Mouse (Mus musculus) inflammation-experienced regulatory T-cells (primary cell): ENCODE data around the gene Olfr214. TPM values are rescaled to one million over a fixed set of nuclear protein-coding genes. Genes with fewer than 3 reads are reported as not detected.

Source experiments
- polyA plus RNA-seq, 2 experiments: library from polyadenylated mRNA; unstranded; fragments of 100-300 nt; shearing (Covaris generic); gene quantifications; one replicate each; pipeline ENCODE4 v1.2.1; 2017

Gene Olfr214
- under 1 TPM in 1 of 2 experiments, not detected in 1; 0.65 TPM for polyA plus RNA-seq

DNA sequence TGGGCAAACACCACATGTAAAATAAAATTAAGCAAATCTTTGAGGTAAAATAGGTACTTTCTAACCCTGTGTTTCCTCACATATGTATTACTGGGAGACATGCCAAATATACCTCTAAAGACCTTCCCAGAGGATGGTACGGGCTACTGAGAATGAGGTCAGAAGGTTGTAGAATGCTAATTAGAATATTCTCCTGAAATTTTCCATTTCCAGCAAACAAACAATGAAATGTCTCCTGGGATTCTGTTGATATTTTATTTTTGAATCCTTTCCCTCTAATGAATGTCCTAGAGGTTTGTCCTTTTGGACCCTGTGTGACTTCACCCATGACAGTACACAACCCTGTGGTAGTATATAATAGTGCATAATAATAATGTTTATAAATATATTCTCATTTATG lies at the start of gene Olfr214:
TSS of gene Olfr214 (plus strand) at position 301 of the 400 bp plus-strand sequence.

GRCm38 (mm10) chr6:116506302-116507003 lies 47.6 kb upstream of the Olfr214 start, which contains the start of gene Olfr212:
Gene Olfr212, plus strand, starts transcription at chr6:116506516.

GRCm38 (mm10) chr6:116538156-116538555 lies 15.9 kb upstream of the Olfr214 start, which contains the start of gene Olfr213:
Gene Olfr213, plus strand, starts transcription at chr6:116538456.

DNA sequence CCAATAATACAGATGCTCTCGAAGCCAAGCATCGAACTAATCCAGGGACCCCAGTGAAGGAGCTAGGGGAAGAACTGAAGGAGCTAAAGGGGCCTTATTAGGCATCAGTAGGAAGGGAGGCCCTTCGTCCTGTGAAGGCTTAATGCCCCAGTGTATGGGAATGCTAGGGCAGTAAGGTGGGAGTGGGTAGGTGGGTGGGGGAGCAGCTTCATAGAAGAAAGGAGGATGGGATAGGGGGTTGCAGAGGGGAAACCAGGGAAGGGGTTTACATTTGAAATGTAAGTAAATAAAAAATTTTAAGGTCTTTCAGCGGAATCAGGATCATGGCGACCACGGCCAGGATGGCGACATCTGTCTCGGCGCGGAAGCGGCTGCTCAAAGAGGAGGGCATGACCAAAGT lies 3.2 kb upstream of the Olfr214 start, which contains the start of gene Gm5580:
TSS of gene Gm5580 (plus strand) at position 301 of the 400 bp plus-strand sequence.

DNA sequence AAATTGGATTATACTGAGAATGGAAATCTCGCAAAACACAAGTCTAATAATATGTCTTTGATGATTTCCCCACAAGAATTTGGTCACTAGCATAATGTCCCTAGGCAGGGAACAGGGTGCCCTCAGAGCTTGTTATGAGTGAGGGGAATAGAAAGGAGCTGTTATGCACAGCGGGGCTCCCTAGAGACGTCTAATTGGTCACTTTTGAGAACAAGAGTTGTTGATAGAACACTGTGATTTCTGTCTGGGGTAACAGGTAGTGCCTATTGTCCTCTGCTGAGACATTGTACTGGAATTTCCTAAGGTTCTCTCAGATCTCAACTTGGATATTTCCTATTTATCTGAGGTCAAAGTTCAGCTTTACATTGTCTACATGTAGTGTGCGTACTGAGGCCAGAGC lies 30.1 kb downstream of the Olfr214 start, which contains the start of gene Olfr215:
TSS of gene Olfr215 (minus strand) at position 101 of the 400 bp plus-strand sequence.

Other genes with a start within 250 kb of the Olfr214 start
- 1 to 10 TPM in 1 of 2 experiments, under 1 TPM in 1; 0.52 to 3.1 TPM for gene March8, start 216.2 kb upstream of the Olfr214 start, polyA plus RNA-seq
- 1 to 10 TPM in 1 of 2 experiments, under 1 TPM in 1; 0.11 to 1.5 TPM for gene Alox5, start 93.1 kb upstream of the Olfr214 start, polyA plus RNA-seq
- gene Olfr211, start 65.1 kb upstream of the Olfr214 start, polyA plus RNA-seq = not detected
- under 1 TPM; 0.19 to 0.38 TPM for gene Olfr212, start 47.7 kb upstream of the Olfr214 start, polyA plus RNA-seq
- not detected for gene Olfr213, start 15.8 kb upstream of the Olfr214 start, polyA plus RNA-seq
- gene Gm5580, start 3.1 kb upstream of the Olfr214 start, polyA plus RNA-seq = under 1 TPM; 0.26 to 0.35 TPM
- gene Olfr215, start 30.0 kb downstream of the Olfr214 start, polyA plus RNA-seq = under 1 TPM in 1 of 2 experiments, not detected in 1; 0.40 TPM
- 10 to 100 TPM; 23.9 to 32.9 TPM for gene Zfp422, start 74.8 kb downstream of the Olfr214 start, polyA plus RNA-seq
- not detected for gene Depp1, start 96.4 kb downstream of the Olfr214 start, polyA plus RNA-seq
- gene Rassf4, start 119.7 kb downstream of the Olfr214 start, polyA plus RNA-seq = 1 to 10 TPM; 3.0 to 5.0 TPM
- gene Tmem72, start 162.7 kb downstream of the Olfr214 start, polyA plus RNA-seq = under 1 TPM; 0.02 to 0.17 TPM